Mouse (Mus musculus) spleen, adult 2 months (tissue): ENCODE measurements around the gene Igsf3. TPM values are rescaled to one million over a fixed set of nuclear protein-coding genes. Genes with fewer than 3 reads are reported as not detected.

Source experiments
- DNase-seq, 2 experiments: peaks; one replicate each; pipeline versions ENCODE4 v3.0.0 to v3.0.0-alpha.2; 2012 to 2021; ENCODE audit warnings: low spot score in 2 of 2, low read depth in 1 of 2
- H3K27ac ChIP-seq: fragments of 200-500 bp; 2 replicates; pipeline ENCODE4 v1.5.1; 2012; ENCODE audit warnings: low read length, inconsistent platforms; ENCODE audit not compliant: insufficient read depth
- H3K27me3 ChIP-seq: fragments of 200-500 bp; 2 replicates; pipeline ENCODE4 v1.6.1; 2012; ENCODE audit warnings: mild to moderate bottlenecking, moderate library complexity, low read length, inconsistent platforms; ENCODE audit not compliant: control insufficient read depth, insufficient read depth
- H3K36me3 ChIP-seq: fragments of 200-500 bp; 2 replicates; pipeline ENCODE4 v1.6.1; 2012; ENCODE audit warnings: mild to moderate bottlenecking, low read length, inconsistent platforms; ENCODE audit not compliant: control insufficient read depth, insufficient read depth
- H3K4me1 ChIP-seq: fragments of 200-500 bp; 2 replicates; pipeline ENCODE4 v1.6.1; 2011; ENCODE audit warnings: inconsistent platforms; ENCODE audit not compliant: control insufficient read depth, insufficient read depth, insufficient read length
- H3K4me3 ChIP-seq: fragments of 200-500 bp; 2 replicates; pipeline ENCODE4 v1.5.1; 2011; ENCODE audit warnings: mild to moderate bottlenecking, inconsistent platforms; ENCODE audit not compliant: insufficient read depth, insufficient read length; ENCODE audit errors: extremely low read depth
- CTCF ChIP-seq: fragments of 200-500 bp; IDR thresholded peaks from 2 replicates; pipeline ENCODE4 v1.5.1; 2011; ENCODE audit warnings: mild to moderate bottlenecking, inconsistent platforms; ENCODE audit not compliant: insufficient read depth, insufficient read length, insufficient replicate concordance; ENCODE audit errors: extremely low read depth
- POLR2A ChIP-seq: fragments of 200-500 bp; IDR thresholded peaks from 2 replicates; pipeline ENCODE4 v1.6.1; 2011; ENCODE audit warnings: low read depth, low read length, inconsistent platforms
- WGBS: fragments of 180-500 bp; shearing (Covaris S2); methylation state at CpG from one replicate; pipeline ENCODE4 v1.1.7; 2018; 5-methylcytosine and 5-hydroxymethylcytosine counted together
- polyA plus RNA-seq: library from polyadenylated mRNA; depleted of rRNA; stranded (reverse); fragments of >200 nt; gene quantifications from 2 replicates; pipeline ENCODE4 v1.2.3, GENCODE M21; 2012

Igsf3 gene
- polyA plus RNA-seq, 1 experiment, result 1.4 TPM

- WGBS, result 85% methylated on average over 3 of the region's 3 CpGs
- H3K27ac ChIP-seq, result no peak overlapping the region
- no peak for TF ChIP-seq POLR2A
- TF ChIP-seq CTCF, result no peak
- H3K27me3 ChIP-seq, result no peaks in the 10 kb centered on the region
- no peaks in the 10 kb centered on the region for H3K36me3 ChIP-seq
- no peak overlapping the region for H3K4me3 ChIP-seq
- H3K4me1 ChIP-seq, result 0 out of 2 replicates have a peak, but pooled peaks cover 2% of the 10 kb centered on the region
- no peak for DNase-seq
These were observed 19.2 kb downstream of the Igsf3 start for GRCm38 (mm10) chr3:101396061-101396460.

GRCm38 (mm10) chr3:101396726-101397263, 19.9 kb downstream of the Igsf3 start:
- Histone ChIP-seq H3K4me3 (no peak overlapping the region), H3K27ac (no peak overlapping the region), H3K36me3 (no peaks in the 10 kb centered on the region), H3K27me3 (no peaks in the 10 kb centered on the region), H3K4me1 (0 out of 2 replicates have a peak, but pooled peaks cover 2% of the 10 kb centered on the region)
- WGBS, result 40% methylated on average over 13 of the region's 13 CpGs
- DNase-seq, result no peak
- TF ChIP-seq POLR2A (no peak), CTCF (no peak)

GRCm38 (mm10) chr3:101397422-101397821, 20.5 kb downstream of the Igsf3 start:
- Histone ChIP-seq H3K4me1 (0 out of 2 replicates have a peak, but pooled peaks cover 2% of the 10 kb centered on the region), H3K4me3 (no peak overlapping the region), H3K36me3 (no peaks in the 10 kb centered on the region), H3K27ac (no peak overlapping the region), H3K27me3 (no peaks in the 10 kb centered on the region)
- WGBS, result 87% methylated on average over 4 of the region's 4 CpGs
- no peak for DNase-seq
- no peak for TF ChIP-seq POLR2A
- TF ChIP-seq CTCF, result no peak

GRCm38 (mm10) chr3:101398071-101398786, 21.3 kb downstream of the Igsf3 start:
- WGBS, result 84% methylated on average over 12 of the region's 12 CpGs
- Histone ChIP-seq H3K36me3 (no peaks in the 10 kb centered on the region), H3K4me3 (no peak overlapping the region), H3K27ac (no peak overlapping the region), H3K4me1 (0 out of 2 replicates have a peak, but pooled peaks cover 2% of the 10 kb centered on the region), H3K27me3 (no peaks in the 10 kb centered on the region)
- no peak for TF ChIP-seq CTCF
- TF ChIP-seq POLR2A, result no peak
- DNase-seq, result no peak

DNA sequence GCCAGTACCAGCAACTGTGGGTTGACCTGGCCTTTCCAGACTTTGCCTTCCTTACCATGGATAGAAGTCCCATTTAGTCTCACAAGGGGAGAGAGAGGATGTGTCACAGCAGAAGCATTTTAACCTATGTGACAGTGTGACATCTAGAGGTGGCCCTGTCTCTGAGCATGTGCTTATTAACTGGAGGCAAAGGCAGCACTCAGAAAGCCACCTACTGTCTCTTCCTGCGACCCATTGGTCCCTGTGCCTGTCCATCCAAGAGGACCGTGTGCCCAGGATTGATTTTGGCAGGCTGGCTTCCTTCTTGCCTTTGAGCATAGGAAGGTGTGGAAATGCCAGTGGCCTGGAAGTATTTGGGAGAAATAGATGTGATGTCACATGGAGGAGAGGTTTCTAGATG, 22.0 kb downstream of the Igsf3 start:
- 79% methylated on average over 2 of the region's 2 CpGs for WGBS
- TF ChIP-seq POLR2A (no peak), CTCF (no peak)
- H3K27ac ChIP-seq, result no peak overlapping the region
- H3K4me3 ChIP-seq, result no peak overlapping the region
- DNase-seq, result no peak
- H3K4me1 ChIP-seq, result 0 out of 2 replicates have a peak, but pooled peaks cover 2% of the 10 kb centered on the region
- no peaks in the 10 kb centered on the region for H3K36me3 ChIP-seq
- no peaks in the 10 kb centered on the region for H3K27me3 ChIP-seq

GRCm38 (mm10) chr3:101401501-101401900, 24.6 kb downstream of the Igsf3 start:
- WGBS, result 76% methylated on average over 5 of the region's 5 CpGs
- no peak for TF ChIP-seq CTCF
- TF ChIP-seq POLR2A, result no peak
- Histone ChIP-seq H3K36me3 (no peaks in the 10 kb centered on the region), H3K27me3 (no peaks in the 10 kb centered on the region), H3K4me1 (0 out of 2 replicates have a peak, but pooled peaks cover 2% of the 10 kb centered on the region), H3K27ac (no peak overlapping the region), H3K4me3 (no peak overlapping the region)
- DNase-seq, result no peak

- DNase-seq, result no peak
- H3K36me3 ChIP-seq, result no peaks in the 10 kb centered on the region
- no peak overlapping the region for H3K4me3 ChIP-seq
- TF ChIP-seq POLR2A, result no peak
- TF ChIP-seq CTCF, result no peak
- peaks cover 3% of the 10 kb centered on the region; the same call in 1 of the 2 replicates for H3K4me1 ChIP-seq
- H3K27me3 ChIP-seq, result no peaks in the 10 kb centered on the region
- WGBS, result 84% methylated on average over 13 of the region's 13 CpGs
- no peak overlapping the region for H3K27ac ChIP-seq
These were observed 27.9 kb downstream of the Igsf3 start for GRCm38 (mm10) chr3:101404620-101405415.
